Mouse (Mus musculus) kidney, adult 2 months (tissue): ENCODE data around the gene Tmem183a.

Experiments
- CTCF ChIP-seq: fragments of 200-500 bp; conservative IDR thresholded peaks from 2 replicates; pipeline ENCODE4 v1.5.1; 2011; ENCODE audit warnings: low read depth, mild to moderate bottlenecking, control low read depth, low read length, moderate library complexity, mixed read lengths; ENCODE audit not compliant: insufficient read depth, insufficient read length
- POLR2A ChIP-seq: fragments of 200-500 bp; IDR thresholded peaks from one replicate; pipeline ENCODE4 v1.6.1; 2011; ENCODE audit warnings: low read depth, low read length, control low read depth

GRCm38 (mm10) chr1:134353326-134353725, 8.5 kb downstream of the Tmem183a start:
- TF ChIP-seq CTCF (no peak), POLR2A (no peak)
